Mouse (Mus musculus) right cerebral cortex, postnatal 25 days (tissue): ENCODE data around the gene Nyx.

Experiments used
- DNase-seq: peaks from one replicate; pipeline ENCODE4 v3.0.0; 2022

Nyx gene

DNA sequence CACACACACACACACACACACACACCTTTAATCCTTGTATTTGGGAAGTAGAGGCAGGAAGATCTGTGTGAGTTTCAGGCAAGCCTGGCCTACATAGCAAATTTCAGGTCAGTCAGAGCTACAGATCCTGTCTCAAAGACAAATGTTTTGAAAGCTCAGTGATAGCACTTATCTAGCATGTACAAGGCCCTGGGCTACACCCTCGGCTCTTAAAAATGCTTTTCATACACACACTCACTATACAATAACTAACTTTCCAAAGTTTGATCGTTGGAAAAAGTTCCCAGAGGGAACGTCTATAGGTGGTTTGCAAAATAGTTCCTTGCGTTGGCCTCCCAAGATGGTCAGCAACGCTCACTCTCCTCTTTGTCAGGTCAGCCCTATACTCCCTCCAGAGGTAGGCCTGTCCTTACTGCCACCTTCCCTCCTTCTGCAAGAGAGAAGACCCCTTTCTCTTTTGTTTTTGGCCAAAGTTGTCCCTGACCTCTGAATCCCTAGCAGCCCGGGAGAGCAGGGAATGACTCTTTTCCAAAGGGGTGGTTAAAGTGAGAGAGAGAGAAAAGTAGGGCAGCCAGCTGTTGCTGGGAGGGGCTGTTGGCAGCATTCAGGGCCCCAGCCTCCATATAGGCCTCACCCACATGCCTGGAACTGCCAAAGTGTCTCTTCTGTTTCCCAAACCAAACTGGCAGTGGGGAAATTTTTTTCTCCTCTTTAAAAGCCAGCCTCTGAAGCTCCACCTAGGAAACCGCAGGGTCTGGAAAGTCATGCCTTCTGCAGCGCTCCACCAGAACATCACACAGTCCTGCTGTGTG is 29.2 kb downstream of the Nyx start:
- no peak for DNase-seq

DNA sequence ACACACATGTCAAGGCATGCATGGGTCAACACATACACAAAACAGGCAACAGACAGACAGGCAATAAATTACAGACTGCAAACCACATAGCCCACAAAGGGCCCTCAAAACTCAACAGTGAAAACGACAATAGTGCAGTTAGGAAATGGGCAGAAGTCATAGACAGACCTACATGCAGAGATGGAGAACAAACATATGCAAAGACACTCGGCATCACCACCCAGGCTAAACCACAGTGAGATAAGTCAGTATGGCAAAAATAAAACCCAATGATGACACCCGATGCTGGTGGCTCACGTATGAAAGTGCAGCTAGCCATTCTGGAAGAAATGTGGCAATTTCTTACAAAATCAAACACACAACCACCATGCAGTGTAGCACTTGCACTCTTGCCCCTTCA is 34.4 kb downstream of the Nyx start:
- no peak for DNase-seq

DNA sequence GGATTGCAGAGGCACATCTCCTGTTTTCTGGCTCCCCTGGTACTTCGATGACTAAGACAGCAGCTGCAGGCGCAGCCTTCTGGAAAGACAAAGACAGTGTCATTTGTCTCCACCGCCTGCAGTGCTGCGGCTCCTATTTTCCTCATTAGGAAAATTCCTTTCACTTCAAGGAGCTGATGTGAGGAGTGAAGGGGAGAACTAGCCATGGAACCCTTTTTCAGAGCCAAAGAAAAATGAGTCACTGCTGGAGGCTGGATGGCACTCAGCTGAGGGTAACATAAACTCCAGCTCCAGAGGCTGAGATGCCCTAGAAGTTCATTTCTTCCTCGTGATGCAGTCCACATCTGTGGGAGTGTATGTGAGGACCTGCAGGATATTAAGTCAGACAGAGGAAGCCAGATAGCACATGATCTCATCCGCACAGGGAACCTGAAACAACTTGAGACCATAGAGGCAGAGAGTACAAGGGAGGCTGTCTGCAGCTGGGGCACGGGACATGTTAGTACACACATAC is 37.0 kb downstream of the Nyx start:
- DNase-seq: no peak

DNA sequence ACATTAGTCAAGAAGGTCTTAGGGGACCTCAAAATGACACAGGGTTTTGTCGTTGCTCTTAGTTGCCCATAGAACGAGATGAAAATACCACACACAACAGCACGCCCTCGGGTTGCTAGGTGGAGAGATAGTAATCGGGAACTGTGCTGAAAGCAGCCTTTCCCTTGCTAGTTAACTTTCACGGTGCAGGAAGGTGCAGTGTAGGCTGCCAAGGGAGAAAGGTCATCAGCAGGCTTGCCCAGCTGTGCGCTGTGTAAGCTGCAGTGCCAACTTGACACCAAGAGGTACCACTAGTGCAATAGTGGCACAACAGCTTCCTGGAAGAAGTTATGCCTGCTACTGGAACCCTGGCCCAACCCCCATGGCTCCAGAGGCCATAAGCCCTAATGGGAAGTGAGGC is 38.5 kb downstream of the Nyx start:
- no peak for DNase-seq

DNA sequence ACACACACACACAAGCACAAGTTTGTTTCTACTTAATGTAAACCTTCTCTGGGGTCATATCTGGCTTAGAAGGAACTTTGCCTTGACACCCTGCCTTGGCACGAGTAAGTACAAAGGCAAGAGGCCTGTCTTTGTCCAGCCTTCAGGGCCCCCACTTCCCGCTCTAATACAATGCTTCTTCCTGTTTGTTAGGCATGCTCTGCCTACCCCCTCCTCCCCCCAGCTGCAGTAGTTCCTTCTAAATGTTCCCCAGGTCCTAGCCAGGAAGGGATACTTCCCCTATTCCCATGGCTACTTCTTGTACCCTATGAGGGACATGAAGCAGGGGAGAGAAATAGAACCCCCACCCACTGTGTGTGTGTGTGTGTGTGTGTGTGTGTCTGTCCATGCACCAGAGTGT is 40.5 kb downstream of the Nyx start:
- DNase-seq: no peak

DNA sequence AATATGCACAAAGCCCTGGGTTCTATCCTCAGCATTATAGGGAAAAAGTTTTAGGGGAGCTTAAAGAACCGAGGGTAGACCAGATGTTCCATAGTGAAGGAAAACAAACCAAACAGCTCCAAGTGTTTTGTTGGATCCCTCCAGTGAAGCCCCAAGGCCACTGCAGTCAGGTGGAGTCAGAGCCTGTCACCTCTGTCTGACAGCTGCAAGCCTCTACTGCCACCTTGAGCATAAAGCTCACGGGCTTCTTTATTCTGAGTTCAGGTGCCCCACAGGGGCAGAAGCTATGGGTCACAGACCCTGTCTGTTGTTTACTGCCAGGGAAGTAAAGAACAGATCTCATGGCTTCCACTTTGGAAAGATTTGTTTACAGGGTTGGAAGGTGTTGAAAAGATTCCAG is 47.2 kb downstream of the Nyx start:
- no peak for DNase-seq

DNA sequence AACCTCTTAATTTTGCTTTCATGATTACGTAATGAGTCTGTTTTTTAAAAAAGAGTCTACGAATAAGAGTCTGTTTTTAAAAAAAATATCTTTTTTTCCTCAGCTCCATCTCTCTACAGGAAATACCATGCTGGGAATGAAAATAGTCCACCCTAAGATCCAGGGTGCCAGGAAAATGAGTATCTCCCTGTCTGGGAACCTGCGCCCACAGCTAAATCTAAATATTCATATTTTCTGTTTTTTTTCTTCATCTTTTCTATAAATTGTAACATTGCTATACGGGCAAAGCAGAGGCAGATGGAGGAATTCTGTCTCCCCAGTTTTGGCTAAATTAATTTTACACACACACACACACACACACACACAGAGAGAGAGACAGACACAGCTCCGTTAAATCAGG is 48.0 kb downstream of the Nyx start:
- DNase-seq: no peak

DNA sequence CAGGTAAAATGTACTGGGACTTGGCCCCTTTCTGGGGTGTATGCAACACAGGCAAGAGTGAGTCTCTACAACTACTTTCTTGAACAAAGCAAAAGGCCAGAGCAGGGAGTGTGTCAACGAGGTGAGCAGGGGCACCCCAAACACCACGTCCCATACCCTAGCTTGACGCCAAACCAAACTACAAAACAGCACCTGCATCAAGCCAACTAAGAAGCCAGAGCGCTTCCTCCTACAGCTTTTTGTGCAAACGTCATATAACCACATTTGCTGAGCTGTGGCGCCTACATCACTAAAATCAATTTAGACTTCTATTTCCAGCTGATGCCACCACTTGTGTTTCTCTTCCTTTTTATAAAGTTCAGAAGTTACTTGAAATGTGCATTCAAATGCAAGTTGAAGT is 50.5 kb downstream of the Nyx start:
- no peak for DNase-seq

DNA sequence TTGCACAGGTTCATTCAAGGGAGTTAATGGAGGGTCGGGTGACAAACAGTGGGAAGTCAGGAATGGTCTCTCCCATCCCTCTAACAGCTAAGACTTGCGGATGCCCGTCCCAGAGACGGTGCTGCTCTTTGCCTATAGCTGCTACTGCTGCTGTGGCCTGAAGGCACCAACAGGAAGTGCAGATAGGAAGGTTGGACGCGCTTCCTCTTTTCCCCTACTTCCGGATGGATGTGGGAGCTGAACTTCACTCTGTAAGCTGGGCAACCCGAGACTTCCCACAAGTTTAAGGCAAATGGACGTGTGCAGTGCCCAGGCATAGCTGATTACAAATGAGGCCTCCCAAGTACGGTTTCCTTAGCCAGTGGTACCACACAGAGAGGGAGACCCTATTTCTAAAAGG is 52.1 kb downstream of the Nyx start:
- no peak for DNase-seq

DNA sequence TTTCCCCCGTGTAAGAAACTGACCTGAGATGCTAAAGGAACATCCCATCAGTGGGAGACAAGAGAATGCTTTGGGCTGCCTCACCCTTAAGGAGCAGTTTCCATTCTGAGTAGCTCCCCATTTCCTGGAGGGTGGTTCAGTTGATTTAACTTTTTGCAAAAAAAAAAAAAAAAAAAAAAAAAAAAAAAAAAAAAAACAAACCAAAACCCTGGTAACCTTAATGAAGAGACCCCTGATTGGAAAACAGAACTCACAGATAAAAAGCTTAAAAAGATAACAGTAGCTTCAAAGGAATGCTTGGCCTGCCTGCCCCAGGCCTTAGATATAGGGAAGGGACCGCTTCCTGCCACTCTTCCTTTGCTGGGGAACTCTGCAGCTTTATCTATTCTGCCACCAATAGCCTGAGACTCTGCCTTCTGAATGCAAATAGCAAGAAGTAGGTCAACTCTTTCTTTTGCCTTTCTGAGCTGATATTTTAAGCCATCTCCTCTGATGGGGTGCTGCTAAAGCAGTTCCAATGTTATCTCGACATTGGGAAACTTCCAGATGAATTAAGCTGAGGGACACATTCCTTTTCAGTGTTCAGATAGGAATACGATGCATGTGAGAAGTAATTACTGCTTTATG is 53.0 kb downstream of the Nyx start:
- DNase-seq: no peak

DNA sequence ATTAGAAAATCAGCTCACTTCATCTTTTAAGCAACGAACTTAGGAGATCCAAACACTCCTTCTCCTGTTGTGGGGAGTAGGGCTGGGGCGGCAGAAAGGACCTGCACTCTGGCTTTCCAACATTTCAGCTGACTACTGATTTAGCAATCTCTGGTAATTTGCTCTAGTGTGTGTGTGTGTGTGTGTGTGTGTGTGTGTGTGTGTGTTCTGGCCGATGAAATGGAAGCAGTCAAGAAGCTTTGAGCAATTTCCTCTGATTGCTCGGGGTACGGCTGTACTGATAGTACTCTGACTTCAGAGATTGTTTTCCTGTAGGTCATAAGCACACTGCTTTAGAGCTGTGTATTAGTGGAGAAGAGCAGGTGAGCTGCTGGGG is 53.5 kb downstream of the Nyx start:
- no peak for DNase-seq

DNA sequence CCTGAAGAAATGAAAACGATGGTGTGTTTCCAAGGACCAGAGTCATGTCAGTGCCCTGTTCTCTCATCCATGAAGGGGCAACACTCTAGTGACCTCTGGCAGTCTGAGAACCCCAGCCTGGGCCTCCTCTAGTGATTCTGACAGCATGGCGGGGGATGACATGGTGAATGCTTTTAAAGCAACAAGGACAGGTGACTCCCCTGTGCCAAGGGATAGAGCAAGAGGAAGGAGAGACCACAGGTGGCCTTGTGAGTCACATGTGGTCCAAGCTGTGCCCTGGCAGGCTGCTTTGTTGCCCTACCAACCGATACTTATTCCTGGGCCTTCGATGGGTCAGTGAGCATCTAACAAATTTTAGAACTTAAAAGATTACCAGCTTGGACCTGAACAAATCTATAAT is 54.7 kb downstream of the Nyx start:
- no peak for DNase-seq

DNA sequence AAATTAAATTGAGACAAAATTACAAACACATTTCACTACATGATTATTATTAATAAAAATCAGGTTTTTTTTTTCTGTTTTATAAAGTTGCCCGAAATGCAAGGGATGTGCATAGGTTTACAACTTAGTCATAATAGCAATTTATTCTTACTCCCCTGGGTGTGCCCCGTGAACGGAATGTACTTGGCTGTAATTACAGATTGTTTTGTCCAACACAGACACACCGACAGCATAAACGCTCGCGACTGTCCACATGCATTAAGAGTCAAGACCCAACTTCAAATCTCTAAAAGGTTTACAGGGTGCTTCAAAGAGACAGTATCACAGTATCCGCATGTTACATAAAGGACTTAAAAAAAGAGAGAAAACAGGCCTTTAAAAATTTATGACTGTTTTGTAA is 55.4 kb downstream of the Nyx start:
- no peak for DNase-seq
